Mouse (Mus musculus): ENCODE measurements at regions not wholly inside any gene's neighbourhood (a gene's known extent, or its start where the extent isn't known, plus 50 kb on each side); places are given as distances from the start of the nearest gene placed in this dataset.

DNA sequence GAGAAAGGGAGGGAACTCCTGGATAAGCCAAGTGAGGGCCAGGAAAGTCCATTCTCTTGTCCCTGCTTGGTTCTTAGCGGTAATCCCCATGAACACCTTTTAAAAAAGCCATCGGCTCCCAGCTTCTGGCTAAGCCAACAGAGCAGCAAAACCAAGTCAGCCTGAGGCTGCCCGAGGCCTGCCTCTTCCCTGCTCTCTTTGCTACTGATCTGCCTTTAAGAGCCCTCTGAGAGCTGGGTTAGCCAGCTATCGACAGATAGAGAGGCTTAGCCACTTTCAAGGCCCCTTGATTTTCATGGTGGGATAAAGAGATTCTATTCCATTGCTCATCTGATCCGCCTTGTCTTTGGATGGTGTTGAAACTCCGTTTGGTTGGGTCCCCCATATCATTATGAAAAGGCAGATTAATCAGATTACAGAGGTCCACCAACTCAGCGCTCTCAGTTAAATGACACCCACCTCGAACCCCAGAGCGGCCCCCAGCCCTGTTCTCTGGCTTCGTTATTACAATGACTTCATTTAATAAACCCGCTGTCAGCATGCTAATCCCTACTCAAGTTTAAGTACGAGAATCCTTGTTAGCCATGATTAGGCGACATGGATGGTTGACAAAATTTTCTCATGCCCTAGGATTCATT lies 66.1 kb downstream of the Slc4a3 start:
- no peaks in the 10 kb centered on the region for H3K4me1 ChIP-seq
- H3K4me3 ChIP-seq, result no peak overlapping the region
- no peak overlapping the region for H3K9ac ChIP-seq
- no peaks in the 10 kb centered on the region for H3K27me3 ChIP-seq
- H3K27ac ChIP-seq, result no peak overlapping the region
- H3K4me2 ChIP-seq, result no peak overlapping the region
- ATAC-seq (ENCODE audit: borderline replicate concordance, extremely low read depth, low FRiP score, low TSS enrichment), result no peak
- no peaks in the 10 kb centered on the region for H3K9me3 ChIP-seq
- 75% methylated on average over 13 of the region's 13 CpGs for WGBS
- no peaks in the 10 kb centered on the region for H3K36me3 ChIP-seq

DNA sequence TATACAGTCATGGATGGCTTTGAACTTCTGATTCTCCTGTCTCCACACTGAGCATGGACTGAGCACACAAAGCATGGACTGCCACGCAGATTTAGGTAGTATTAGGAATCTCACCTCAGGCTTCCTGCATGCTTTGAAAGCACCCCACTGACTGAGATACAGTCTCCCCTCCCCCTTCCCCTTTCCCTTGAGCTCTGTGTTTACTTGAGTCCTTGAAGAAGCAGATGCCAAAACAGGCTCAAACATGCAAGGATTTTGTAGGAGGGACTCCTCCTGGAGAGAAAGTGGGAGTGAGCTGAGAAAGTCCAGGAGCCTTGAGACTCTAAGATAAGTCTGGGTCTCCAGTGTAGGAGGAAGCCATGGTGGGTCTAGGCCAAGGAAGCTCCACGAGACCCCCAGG lies 67.1 kb downstream of the Slc4a3 start:
- Histone ChIP-seq H3K4me1 (no peaks in the 10 kb centered on the region), H3K27me3 (no peaks in the 10 kb centered on the region)
- WGBS, result 35% methylated on average over 2 of the region's 2 CpGs

DNA sequence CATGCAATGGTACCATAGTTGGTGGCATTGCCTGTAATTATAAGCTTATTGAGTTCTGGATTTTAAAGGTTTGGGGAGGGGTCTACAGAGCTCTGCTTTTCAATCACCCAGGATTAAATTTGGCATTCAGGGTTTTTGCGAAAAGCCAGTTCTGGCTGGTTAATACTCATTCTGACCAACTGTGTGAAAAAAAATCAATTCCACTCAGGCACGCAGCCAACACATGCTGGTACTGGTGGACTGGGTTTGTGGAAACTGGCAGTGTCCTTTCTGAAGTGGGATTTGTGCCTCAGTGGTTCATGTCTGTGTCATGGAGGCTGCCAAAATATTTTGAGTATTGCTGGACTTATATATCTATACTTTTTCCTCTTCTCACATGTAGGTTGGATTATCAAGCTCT lies 70.9 kb downstream of the Slc4a3 start:
- Histone ChIP-seq H3K9ac (no peak overlapping the region), H3K36me3 (no peaks in the 10 kb centered on the region), H3K9me3 (no peaks in the 10 kb centered on the region), H3K27ac (no peak overlapping the region), H3K4me1 (no peaks in the 10 kb centered on the region), H3K4me2 (no peak overlapping the region), H3K4me3 (no peak overlapping the region), H3K27me3 (no peaks in the 10 kb centered on the region)
- WGBS, result 86% methylated on average over 2 of the region's 2 CpGs
- ATAC-seq (ENCODE audit: borderline replicate concordance, extremely low read depth, low FRiP score, low TSS enrichment), result no peak

More for the DNA sequence above, 67.1 kb downstream of the Slc4a3 start:
- H3K4me2 ChIP-seq, result no peak overlapping the region
- H3K27ac ChIP-seq, result no peak overlapping the region
- ATAC-seq (ENCODE audit: borderline replicate concordance, extremely low read depth, low FRiP score, low TSS enrichment), result no peak
- no peaks in the 10 kb centered on the region for H3K36me3 ChIP-seq
- no peaks in the 10 kb centered on the region for H3K9me3 ChIP-seq
- H3K9ac ChIP-seq, result no peak overlapping the region
- H3K4me3 ChIP-seq, result no peak overlapping the region

DNA sequence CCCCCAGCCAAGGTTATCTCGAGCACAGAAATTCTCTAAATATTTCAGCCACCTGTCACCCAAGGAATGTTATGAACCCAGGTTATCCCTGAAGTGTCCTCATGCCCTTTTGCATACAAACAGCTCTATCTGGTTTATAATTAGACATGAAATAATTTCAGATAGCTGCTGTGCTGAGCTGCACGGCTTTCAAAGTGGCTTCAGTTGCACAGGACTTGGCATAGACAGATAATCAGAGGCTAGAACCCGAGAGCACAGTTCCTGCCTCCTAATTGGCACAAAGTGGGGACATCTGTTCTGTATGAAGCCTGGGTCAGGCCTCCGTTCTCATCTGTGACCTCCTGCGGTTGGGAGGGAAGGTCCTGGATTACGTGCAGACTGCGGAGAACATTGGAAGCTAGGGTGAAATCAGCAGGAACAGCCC lies 72.3 kb downstream of the Slc4a3 start:
- ATAC-seq (ENCODE audit: borderline replicate concordance, extremely low read depth, low FRiP score, low TSS enrichment), result no peak
- Histone ChIP-seq H3K36me3 (no peaks in the 10 kb centered on the region), H3K9ac (no peak overlapping the region), H3K4me2 (no peak overlapping the region), H3K4me1 (no peaks in the 10 kb centered on the region), H3K27me3 (no peaks in the 10 kb centered on the region), H3K4me3 (no peak overlapping the region), H3K27ac (no peak overlapping the region), H3K9me3 (no peaks in the 10 kb centered on the region)
- WGBS, result 37% methylated on average over 7 of the region's 7 CpGs

DNA sequence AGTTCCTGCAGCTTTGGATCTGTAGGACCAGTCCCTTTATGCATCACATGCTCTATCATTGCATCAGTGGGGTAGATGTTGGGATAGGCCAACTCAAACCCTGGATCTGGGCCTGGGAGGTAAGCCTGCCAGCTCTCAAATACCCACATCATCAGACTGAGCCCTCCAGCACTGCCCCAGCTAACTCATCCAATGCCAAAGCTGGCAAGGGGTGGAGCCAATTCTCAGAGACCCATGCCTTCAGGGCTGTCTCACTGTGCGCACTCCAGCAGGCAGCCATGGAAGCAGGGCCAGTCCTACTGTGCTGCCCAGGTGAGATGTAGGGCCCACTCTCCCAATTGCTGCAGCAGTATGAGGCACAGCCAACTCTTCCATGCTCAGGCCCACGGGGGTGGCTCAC lies 84.2 kb downstream of the Slc4a3 start:
- Histone ChIP-seq H3K4me2 (no peak overlapping the region), H3K9ac (no peak overlapping the region), H3K4me1 (no peaks in the 10 kb centered on the region), H3K27ac (no peak overlapping the region), H3K4me3 (no peak overlapping the region), H3K27me3 (no peaks in the 10 kb centered on the region), H3K9me3 (no peaks in the 10 kb centered on the region), H3K36me3 (no peaks in the 10 kb centered on the region)
- ATAC-seq (ENCODE audit: borderline replicate concordance, extremely low read depth, low FRiP score, low TSS enrichment), result no peak
- 85% methylated on average over 2 of the region's 2 CpGs for whole genome bisulfite sequencing

DNA sequence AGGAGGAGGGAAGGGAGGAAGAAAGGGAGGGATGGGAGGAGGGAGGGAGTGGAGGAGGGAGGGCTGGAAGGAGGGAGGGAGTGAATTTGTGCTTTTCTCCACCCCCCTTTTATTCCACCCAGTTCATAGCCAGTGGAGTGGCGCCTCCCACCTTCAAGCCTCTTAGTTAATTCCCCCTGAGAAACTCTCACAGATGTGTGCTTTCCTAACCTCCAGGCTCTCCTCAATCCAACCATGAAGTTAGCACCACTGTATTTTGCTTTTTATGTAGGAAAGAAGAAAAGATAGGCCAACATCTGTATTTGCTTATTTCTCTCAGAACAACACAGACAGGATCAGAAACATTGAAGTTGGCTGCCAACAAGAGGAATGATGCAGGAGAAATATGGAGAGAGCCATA lies 85.7 kb downstream of the Slc4a3 start:
- Histone ChIP-seq H3K36me3 (no peaks in the 10 kb centered on the region), H3K9me3 (no peaks in the 10 kb centered on the region), H3K4me3 (no peak overlapping the region), H3K4me2 (no peak overlapping the region), H3K27me3 (no peaks in the 10 kb centered on the region), H3K9ac (no peak overlapping the region), H3K4me1 (no peaks in the 10 kb centered on the region), H3K27ac (no peak overlapping the region)
- 72% methylated on average over 1 of the region's 1 CpGs for WGBS
- ATAC-seq (ENCODE audit: borderline replicate concordance, extremely low read depth, low FRiP score, low TSS enrichment), result no peak

DNA sequence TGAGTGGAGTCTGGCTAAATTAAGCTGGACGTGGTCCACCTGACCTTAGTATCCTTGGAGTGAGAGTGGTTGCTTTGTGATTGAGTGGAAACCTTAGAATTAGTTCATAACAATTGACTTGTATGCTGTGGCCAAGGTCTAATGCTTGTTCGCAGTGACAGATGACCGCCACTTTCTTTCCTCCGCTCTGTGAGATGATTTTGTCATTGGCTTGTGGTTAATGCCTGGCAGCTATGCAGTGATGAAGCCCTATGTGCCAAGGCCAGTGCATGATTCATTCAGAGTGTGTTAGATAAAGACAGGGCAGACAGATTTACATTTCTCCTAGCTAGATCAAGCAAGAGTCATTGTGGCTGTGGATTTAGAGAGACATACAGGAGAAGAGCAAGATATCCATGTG lies 89.5 kb downstream of the Slc4a3 start:
- H3K36me3 ChIP-seq, result no peaks in the 10 kb centered on the region
- H3K9me3 ChIP-seq, result no peaks in the 10 kb centered on the region
- WGBS, result 76% methylated on average over 4 of the region's 4 CpGs
- H3K9ac ChIP-seq, result no peak overlapping the region
- no peak overlapping the region for H3K4me2 ChIP-seq
- no peak overlapping the region for H3K27ac ChIP-seq
- no peak overlapping the region for H3K4me3 ChIP-seq
- no peaks in the 10 kb centered on the region for H3K4me1 ChIP-seq
- no peaks in the 10 kb centered on the region for H3K27me3 ChIP-seq
- no peak for ATAC-seq (ENCODE audit: borderline replicate concordance, extremely low read depth, low FRiP score, low TSS enrichment)

DNA sequence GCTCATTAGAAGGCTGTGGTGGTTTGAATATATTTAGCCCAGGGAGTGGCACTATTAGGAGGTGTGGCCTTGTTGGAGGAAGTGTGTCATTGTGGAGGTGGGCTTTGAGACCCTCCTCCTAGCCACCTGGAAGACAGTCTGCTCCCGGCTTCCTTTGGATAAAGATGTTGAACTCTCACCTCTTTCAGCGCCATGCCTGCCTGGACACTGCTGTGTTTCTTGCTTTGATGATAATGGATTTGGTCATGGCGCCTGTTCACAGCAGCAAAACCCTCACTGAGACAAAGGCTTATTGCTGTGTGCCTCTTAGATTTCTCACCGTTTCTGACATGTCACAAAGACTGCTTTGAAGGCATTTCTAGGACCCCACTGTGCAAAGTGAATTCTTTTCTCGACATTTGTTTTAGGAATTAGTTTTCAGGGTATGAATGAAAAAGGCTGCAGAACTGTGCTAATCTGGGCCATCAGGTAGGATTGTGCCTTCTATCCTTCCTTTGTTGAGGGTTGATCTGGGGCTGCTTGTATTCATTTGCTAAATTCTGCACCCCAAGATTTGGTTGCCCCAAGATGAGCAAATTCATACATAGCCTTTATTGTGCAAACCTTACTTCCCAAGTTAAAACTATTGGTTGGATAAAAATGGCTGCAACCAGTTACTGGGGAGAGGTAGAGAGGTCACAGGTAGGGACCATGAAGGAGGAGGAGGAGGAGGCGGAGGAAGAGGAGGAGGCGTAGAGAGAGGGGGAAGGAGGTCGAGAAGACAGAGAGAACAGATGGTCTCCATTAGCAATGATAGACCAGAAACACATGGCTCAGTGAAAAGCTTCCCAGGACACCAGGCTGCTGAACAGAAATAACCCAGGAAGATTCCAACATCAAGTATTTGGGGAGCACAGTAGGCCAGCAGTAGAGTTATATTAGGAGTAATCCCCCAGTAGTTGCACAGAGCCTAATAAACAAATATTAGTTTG lies 93.2 kb downstream of the Slc4a3 start:
- Histone ChIP-seq H3K27me3 (no peaks in the 10 kb centered on the region), H3K4me1 (no peaks in the 10 kb centered on the region)

DNA sequence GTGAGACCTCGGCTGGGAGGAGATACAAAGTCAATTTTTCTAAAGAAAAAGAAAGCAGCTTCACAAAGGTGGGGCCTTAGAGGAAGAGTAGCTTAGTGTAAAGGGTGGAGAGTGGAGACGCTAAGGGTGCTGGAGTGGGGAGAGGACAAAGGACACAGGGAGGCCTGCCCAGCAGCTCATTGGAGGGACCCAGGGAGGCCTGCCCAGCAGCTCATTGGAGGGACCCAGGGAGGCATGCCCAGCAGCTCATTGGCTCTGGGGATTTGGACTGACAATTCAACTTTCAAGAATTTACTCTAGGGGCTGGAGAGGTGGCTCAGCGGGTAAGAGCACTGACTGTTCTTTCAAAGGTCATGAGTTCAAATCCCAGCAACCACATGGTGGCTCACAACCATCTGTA lies 96.4 kb downstream of the Slc4a3 start:
- no peak overlapping the region for H3K4me3 ChIP-seq
- H3K4me1 ChIP-seq, result no peaks in the 10 kb centered on the region
- H3K4me2 ChIP-seq, result no peak overlapping the region
- 57% methylated on average over 3 of the region's 3 CpGs for WGBS
- H3K36me3 ChIP-seq, result no peaks in the 10 kb centered on the region
- H3K9ac ChIP-seq, result no peak overlapping the region
- no peak for ATAC-seq (ENCODE audit: borderline replicate concordance, extremely low read depth, low FRiP score, low TSS enrichment)
- no peaks in the 10 kb centered on the region for H3K27me3 ChIP-seq
- H3K27ac ChIP-seq, result no peak overlapping the region
- H3K9me3 ChIP-seq, result no peaks in the 10 kb centered on the region

More for the DNA sequence above, 93.2 kb downstream of the Slc4a3 start:
- no peak for ATAC-seq (ENCODE audit: borderline replicate concordance, extremely low read depth, low FRiP score, low TSS enrichment)
- H3K4me3 ChIP-seq, result no peak overlapping the region
- H3K4me2 ChIP-seq, result no peak overlapping the region
- no peak overlapping the region for H3K27ac ChIP-seq
- H3K9me3 ChIP-seq, result no peaks in the 10 kb centered on the region
- H3K36me3 ChIP-seq, result no peaks in the 10 kb centered on the region
- no peak overlapping the region for H3K9ac ChIP-seq
- WGBS, result 61% methylated on average over 8 of the region's 8 CpGs

DNA sequence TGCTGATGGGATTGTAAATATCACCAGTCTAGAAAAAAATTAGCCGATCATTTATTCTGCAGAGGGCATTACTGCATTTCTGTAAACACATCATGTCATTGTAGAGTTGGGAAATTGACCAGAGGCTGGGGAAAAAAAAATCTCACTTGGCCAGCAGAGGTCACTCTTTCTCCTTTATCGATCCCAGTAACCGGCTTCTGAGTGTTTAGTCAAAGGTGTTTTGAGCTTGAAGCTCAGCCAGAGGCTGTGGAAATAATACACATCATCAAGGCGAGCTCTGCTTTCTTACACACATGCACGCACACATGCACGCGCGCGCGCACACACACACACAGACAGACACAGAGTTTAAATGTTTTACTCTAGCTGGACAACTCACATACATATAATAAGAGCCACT lies 106.5 kb downstream of the Slc4a3 start:
- no peak overlapping the region for H3K4me3 ChIP-seq
- no peaks in the 10 kb centered on the region for H3K27me3 ChIP-seq
- H3K4me2 ChIP-seq, result no peak overlapping the region
- no peak overlapping the region for H3K9ac ChIP-seq
- WGBS, result 5% methylated on average over 10 of the region's 10 CpGs
- no peak for ATAC-seq (ENCODE audit: borderline replicate concordance, extremely low read depth, low FRiP score, low TSS enrichment)
- no peak overlapping the region for H3K27ac ChIP-seq
- H3K36me3 ChIP-seq, result no peaks in the 10 kb centered on the region
- H3K4me1 ChIP-seq, result peaks cover 7% of the 10 kb centered on the region; the same call in 1 of the 2 replicates
- H3K9me3 ChIP-seq, result no peaks in the 10 kb centered on the region

DNA sequence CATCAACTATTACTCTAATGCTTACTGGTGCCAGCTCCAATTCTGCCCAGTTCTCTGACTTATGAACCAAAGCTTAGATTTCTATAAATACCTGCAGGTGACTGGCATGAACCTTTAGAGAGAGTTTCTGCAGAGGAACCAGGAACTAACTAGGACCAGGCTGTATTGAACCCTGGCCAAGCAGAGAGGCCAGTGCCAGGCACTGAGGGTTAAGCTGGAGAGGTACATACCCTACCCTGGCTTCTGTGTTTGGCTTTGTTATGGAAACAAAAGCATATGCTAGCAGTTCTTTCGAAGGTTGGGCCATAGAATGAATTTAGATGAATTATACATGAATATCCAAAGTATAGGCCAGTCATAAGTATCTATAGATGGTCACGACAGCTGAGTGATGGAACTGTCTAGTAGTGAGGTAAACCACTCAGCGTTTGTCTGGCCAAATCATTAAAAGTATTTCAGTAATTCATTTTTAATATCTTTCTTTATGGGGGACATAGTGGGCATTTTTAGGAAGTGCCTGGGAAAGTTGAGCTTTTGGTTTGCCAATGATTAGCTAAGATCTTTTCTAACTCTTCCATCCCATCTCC lies 107.0 kb downstream of the Slc4a3 start:
- H3K4me3 ChIP-seq, result no peak overlapping the region
- no peak for ATAC-seq (ENCODE audit: borderline replicate concordance, extremely low read depth, low FRiP score, low TSS enrichment)
- 59% methylated on average over 3 of the region's 3 CpGs for WGBS
- H3K4me1 ChIP-seq, result peaks cover 7% of the 10 kb centered on the region; the same call in 1 of the 2 replicates
- no peaks in the 10 kb centered on the region for H3K9me3 ChIP-seq
- H3K4me2 ChIP-seq, result 0 out of 2 replicates have a peak overlapping the region, but pooled peaks have one; percentile 52
- no peak overlapping the region for H3K27ac ChIP-seq
- no peaks in the 10 kb centered on the region for H3K36me3 ChIP-seq
- H3K9ac ChIP-seq, result no peak overlapping the region
- H3K27me3 ChIP-seq, result no peaks in the 10 kb centered on the region

DNA sequence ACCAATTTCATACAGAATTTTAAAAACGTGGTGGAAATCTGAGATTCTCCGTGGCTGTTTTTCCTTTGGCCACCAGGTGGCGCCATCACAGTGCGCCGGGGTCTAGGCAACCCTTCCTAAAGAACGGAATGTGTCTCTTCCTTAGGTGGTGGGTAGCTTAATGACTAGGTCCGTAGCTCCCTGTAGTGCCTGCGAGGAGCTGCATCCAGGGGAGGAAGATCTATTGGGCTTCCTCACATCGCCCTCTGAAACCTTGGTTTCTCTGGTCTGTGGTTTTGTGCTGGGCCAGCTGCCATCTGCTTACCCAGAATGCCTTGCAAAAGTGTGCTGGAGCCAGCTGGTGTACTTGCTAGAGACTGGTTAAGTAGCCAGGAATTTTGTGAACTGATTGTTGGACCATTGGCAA lies 107.6 kb downstream of the Slc4a3 start:
- H3K9ac ChIP-seq, result no peak overlapping the region
- peak overlapping the region; percentile 52; the same call in 1 of the 2 replicates for H3K4me2 ChIP-seq
- H3K4me3 ChIP-seq, result peak overlapping the region; percentile 23; the same call in 1 of the 2 replicates
- 3% methylated on average over 9 of the region's 9 CpGs for WGBS
- no peaks in the 10 kb centered on the region for H3K9me3 ChIP-seq
- no peak overlapping the region for H3K27ac ChIP-seq
- peaks cover 7% of the 10 kb centered on the region; the same call in 1 of the 2 replicates for H3K4me1 ChIP-seq
- no peaks in the 10 kb centered on the region for H3K36me3 ChIP-seq
- H3K27me3 ChIP-seq, result no peaks in the 10 kb centered on the region
- peak; percentile 69; the same call in 1 of the 2 replicates for ATAC-seq (ENCODE audit: borderline replicate concordance, extremely low read depth, low FRiP score, low TSS enrichment)

Data from lung, embryonic 15.5 days (tissue).